Mouse (Mus musculus) CH12.LX (cell line): ENCODE measurements around the gene Arl8b. TPM values are rescaled to one million over a fixed set of nuclear protein-coding genes. Genes with fewer than 3 reads are reported as not detected.
A peak's percentile ranks its signal among the peaks of the same experiment; 100 is the strongest.

Source experiments
- DNase-seq: peaks from one replicate; pipeline ENCODE4 v3.0.0-alpha.2; 2013; ENCODE audit errors: extremely low read depth
- H3K27ac ChIP-seq: 2 replicates; pipeline ENCODE4 v1.5.1; 2012; ENCODE audit warnings: low read depth, mild to moderate bottlenecking, control low read depth, moderate library complexity; ENCODE audit not compliant: insufficient read depth
- H3K27me3 ChIP-seq: replicated peaks from 2 replicates; pipeline ENCODE3; 2012; ENCODE audit warnings: inconsistent platforms
- H3K36me3 ChIP-seq, 2 experiments: replicated peaks in 1 of 2; 2 replicates each; pipeline versions ENCODE3 to v1.6.1; 2012; ENCODE audit warnings: inconsistent platforms in 1 of 2, low read length in 1 of 2, mild to moderate bottlenecking in 1 of 2, mixed read lengths in 1 of 2, moderate library complexity in 1 of 2; ENCODE audit not compliant: control insufficient read depth in 1 of 2, insufficient read depth in 1 of 2
- H3K4me1 ChIP-seq, 2 experiments: 2 replicates each; pipeline ENCODE4 v1.6.1; 2012; ENCODE audit warnings: inconsistent platforms in 1 of 2, moderate library complexity in 1 of 2; ENCODE audit not compliant: insufficient read depth in 2 of 2, control insufficient read depth in 1 of 2
- H3K4me2 ChIP-seq: 2 replicates; pipeline ENCODE4 v1.6.1; 2012; ENCODE audit warnings: low read depth, mild to moderate bottlenecking, control low read depth; ENCODE audit not compliant: poor library complexity, insufficient read depth, severe bottlenecking
- H3K4me3 ChIP-seq, 3 experiments: fragments of 150-350 bp in 1 of 3; sonication (generic) in 1 of 3; replicated peaks in 1 of 3; 2 replicates each; pipeline versions ENCODE3 to v1.5.1; 2011 to 2012; ENCODE audit warnings: low read depth in 2 of 3, low read length in 2 of 3, mild to moderate bottlenecking in 2 of 3, moderate library complexity in 2 of 3, control low read depth in 1 of 3, improper control_type of control experiment in 1 of 3, inconsistent platforms in 1 of 3, mixed read lengths in 1 of 3; ENCODE audit not compliant: poor library complexity in 1 of 3
- H3K79me2 ChIP-seq: replicated peaks from 2 replicates; pipeline ENCODE4 v1.6.1; 2012; ENCODE audit warnings: mild to moderate bottlenecking, moderate library complexity; ENCODE audit not compliant: control insufficient read depth, poor library complexity, insufficient read depth, severe bottlenecking; ENCODE audit errors: extremely low read depth
- H3K9ac ChIP-seq: 2 replicates; pipeline ENCODE4 v1.6.1; 2012; ENCODE audit warnings: low read depth, mild to moderate bottlenecking, control low read depth, moderate library complexity; ENCODE audit not compliant: insufficient read depth
- H3K9me3 ChIP-seq: replicated peaks from 2 replicates; pipeline ENCODE3; 2012; ENCODE audit warnings: low read length, inconsistent platforms, mixed read lengths
- BHLHE40 ChIP-seq: IDR thresholded peaks from 2 replicates; pipeline ENCODE4 v1.6.1; 2011; ENCODE audit warnings: mild to moderate bottlenecking, low read depth, low read length, improper control_type of control experiment
- CHD1 ChIP-seq: IDR thresholded peaks from 2 replicates; pipeline ENCODE4 v1.6.1; 2012; ENCODE audit warnings: low read depth, low read length, improper control_type of control experiment, inconsistent platforms
- CTCF ChIP-seq, 2 experiments: IDR thresholded peaks in 1 of 2; conservative IDR thresholded peaks in 1 of 2; 2 replicates each; pipeline ENCODE4 v1.5.1; 2011 to 2012; ENCODE audit warnings: low read depth in 2 of 2, low read length in 2 of 2, improper control_type of control experiment in 1 of 2, inconsistent platforms in 1 of 2, mild to moderate bottlenecking in 1 of 2, moderate library complexity in 1 of 2
- E2F4 ChIP-seq: IDR thresholded peaks from 2 replicates; pipeline ENCODE4 v1.6.1; 2011; ENCODE audit warnings: low read depth, low read length, improper control_type of control experiment; ENCODE audit not compliant: insufficient replicate concordance
- ELF1 ChIP-seq: IDR thresholded peaks from 2 replicates; pipeline ENCODE4 v1.6.1; 2014; ENCODE audit warnings: low read depth, mild to moderate bottlenecking, inconsistent platforms, low read length, improper control_type of control experiment
- EP300 ChIP-seq: IDR thresholded peaks from 2 replicates; pipeline ENCODE4 v1.6.1; 2011; ENCODE audit warnings: low read length, improper control_type of control experiment
- ETS1 ChIP-seq: conservative IDR thresholded peaks from 2 replicates; pipeline ENCODE4 v1.6.1; 2012; ENCODE audit warnings: low read depth, mild to moderate bottlenecking, inconsistent platforms, low read length, improper control_type of control experiment, moderate library complexity
- GABPA ChIP-seq: IDR thresholded peaks from 2 replicates; pipeline ENCODE4 v1.6.1; 2012; ENCODE audit warnings: low read depth, low read length, improper control_type of control experiment, inconsistent platforms; ENCODE audit not compliant: insufficient replicate concordance
- HCFC1 ChIP-seq: IDR thresholded peaks from 2 replicates; pipeline ENCODE4 v1.6.1; 2012; ENCODE audit warnings: low read depth, mild to moderate bottlenecking, inconsistent platforms, low read length, improper control_type of control experiment
- JUN ChIP-seq: IDR thresholded peaks from 2 replicates; pipeline ENCODE4 v1.6.1; 2011; ENCODE audit warnings: low read depth, mild to moderate bottlenecking, low read length, improper control_type of control experiment, moderate library complexity; ENCODE audit not compliant: insufficient read depth
- JUND ChIP-seq: conservative IDR thresholded peaks from 2 replicates; pipeline ENCODE4 v1.6.1; 2011; ENCODE audit warnings: low read depth, low read length, improper control_type of control experiment
- MAX ChIP-seq: IDR thresholded peaks from 2 replicates; pipeline ENCODE4 v1.6.1; 2011; ENCODE audit warnings: low read length, improper control_type of control experiment
- MAZ ChIP-seq: IDR thresholded peaks from 2 replicates; pipeline ENCODE4 v1.6.1; 2012; ENCODE audit warnings: low read depth, mild to moderate bottlenecking, inconsistent platforms, low read length, improper control_type of control experiment, moderate library complexity
- MEF2A ChIP-seq: IDR thresholded peaks from 2 replicates; pipeline ENCODE4 v1.6.1; 2014; ENCODE audit warnings: low read depth, mild to moderate bottlenecking, inconsistent platforms, low read length, improper control_type of control experiment, borderline replicate concordance
- MYC ChIP-seq: IDR thresholded peaks from 2 replicates; pipeline ENCODE4 v1.6.1; 2011; ENCODE audit warnings: low read depth, mild to moderate bottlenecking, improper control_type of control experiment, low read length
- PAX5 ChIP-seq: IDR thresholded peaks from 2 replicates; pipeline ENCODE4 v1.6.1; 2012; ENCODE audit warnings: low read length, inconsistent platforms, mixed read lengths
- POLR2AphosphoS2 ChIP-seq: IDR thresholded peaks from 2 replicates; pipeline ENCODE4 v1.6.1; 2011; ENCODE audit warnings: low read depth, low read length, improper control_type of control experiment
- RAD21 ChIP-seq: IDR thresholded peaks from 2 replicates; pipeline ENCODE4 v1.6.1; 2011; ENCODE audit warnings: low read depth, mild to moderate bottlenecking, low read length, improper control_type of control experiment, moderate library complexity
- RCOR1 ChIP-seq: conservative IDR thresholded peaks from 2 replicates; pipeline ENCODE4 v1.6.1; 2012; ENCODE audit warnings: low read depth, mild to moderate bottlenecking, inconsistent platforms, low read length, improper control_type of control experiment
- SIN3A ChIP-seq: IDR thresholded peaks from 2 replicates; pipeline ENCODE4 v1.6.1; 2012; ENCODE audit warnings: low read length, improper control_type of control experiment, inconsistent platforms
- SMC3 ChIP-seq: IDR thresholded peaks from 2 replicates; pipeline ENCODE4 v1.6.1; 2011; ENCODE audit warnings: low read depth, low read length, improper control_type of control experiment
- TBP ChIP-seq: conservative IDR thresholded peaks from 2 replicates; pipeline ENCODE4 v1.6.1; 2011; ENCODE audit warnings: low read depth, low read length, improper control_type of control experiment
- UBTF ChIP-seq: IDR thresholded peaks from 2 replicates; pipeline ENCODE4 v1.6.1; 2012; ENCODE audit warnings: low read depth, mild to moderate bottlenecking, inconsistent platforms, low read length, improper control_type of control experiment, moderate library complexity
- USF1 ChIP-seq: IDR thresholded peaks from 2 replicates; pipeline ENCODE4 v1.6.1; 2014; ENCODE audit warnings: low read depth, mild to moderate bottlenecking, inconsistent platforms, low read length, improper control_type of control experiment
- USF2 ChIP-seq: conservative IDR thresholded peaks from 2 replicates; pipeline ENCODE4 v1.6.1; 2011; ENCODE audit warnings: low read depth, low read length, improper control_type of control experiment
- ZC3H11A ChIP-seq: IDR thresholded peaks from 2 replicates; pipeline ENCODE4 v1.6.1; 2012; ENCODE audit warnings: low read depth, mild to moderate bottlenecking, inconsistent platforms, low read length, improper control_type of control experiment
- ZKSCAN1 ChIP-seq: IDR thresholded peaks from 2 replicates; pipeline ENCODE4 v1.6.1; 2012; ENCODE audit warnings: low read depth, inconsistent platforms, low read length, improper control_type of control experiment, borderline replicate concordance
- ZNF384 ChIP-seq: IDR thresholded peaks from 2 replicates; pipeline ENCODE4 v1.6.1; 2012; ENCODE audit warnings: low read depth, low read length, improper control_type of control experiment, inconsistent platforms
- dilution Hi-C: fragments of 300-500 bp; cut with MboI; formaldehyde crosslinking; loops from 2 replicates; pipeline ENCODE4 v1.14.3; 2020; ENCODE audit warnings: low sequenced_read_pairs; ENCODE audit not compliant: extremely low pct_unique_long_range_greater_than_20kb, extremely low pct_ligation_motif_present
- in situ Hi-C: fragments of 300-500 bp; cut with MboI; formaldehyde crosslinking; loops from 3 replicates; pipeline ENCODE4 v1.14.3; 2019; ENCODE audit warnings: low sequenced_read_pairs, low pct_ligation_motif_present, low pct_unique_long_range_greater_than_20kb, mixed read lengths
- polyA plus RNA-seq: library from polyadenylated mRNA; unstranded; fragments of >175 nt; gene quantifications from 2 replicates; pipeline ENCODE4 v1.2.1, GENCODE M21; 2012; ENCODE audit warnings: low read depth; ENCODE audit not compliant: insufficient read length
- total RNA-seq, 2 experiments: library from RNA; depleted of rRNA; stranded (reverse); fragments of 300-350 nt in 1 of 2; fragments of >200 nt in 1 of 2; gene quantifications; 2 replicates each; pipeline ENCODE4 v1.2.3; 2012 to 2014

Arl8b gene
- total and polyA plus RNA-seq, 3 experiments: 47.8 to 170 (median 141) TPM

GRCm38 (mm10) chr6:108829386-108830370 is 46.8 kb downstream of the Arl8b start:
- no peak for DNase-seq
- Histone ChIP-seq H3K36me3 (peaks cover 0 to 2% of the 10 kb centered on the region in 2 experiments), H3K4me1 (peaks cover 2 to 42% of the 10 kb centered on the region in 2 experiments; a peak in 3 of 4 replicates), H3K9me3 (no peaks in the 10 kb centered on the region), H3K4me2 (peak overlapping the region; percentile 45), H3K4me3 (peak overlapping the region; percentile 83 to 96 (median 91)), H3K9ac (peak overlapping the region; percentile 76), H3K27ac (peak overlapping the region; percentile 44), H3K27me3 (no peaks in the 10 kb centered on the region), H3K79me2 (peaks cover 60% of the 10 kb centered on the region)
- in situ Hi-C loops (no loop called here), dilution Hi-C loops (no loop called here)
- TF ChIP-seq JUN: no peak
- TF ChIP-seq MAZ: no peak
- TF ChIP-seq TBP: 0 out of 2 replicates have a peak, but pooled peaks have one; percentile 9
- 0 out of 2 replicates have a peak, but pooled peaks have one; percentile 24 for TF ChIP-seq ELF1
- TF ChIP-seq BHLHE40: 0 out of 2 replicates have a peak, but pooled peaks have one; percentile 6

GRCm38 (mm10) chr6:108832170-108832569 is 49.3 kb downstream of the Arl8b start:
- H3K4me2 ChIP-seq: peak overlapping the region; percentile 100
- peaks cover 7 to 32% of the 10 kb centered on the region in 2 experiments for H3K4me1 ChIP-seq
- H3K36me3 ChIP-seq: peaks cover 2% of the 10 kb centered on the region in 2 experiments
- dilution Hi-C loops: no loop called here
- DNase-seq: no peak
- H3K9me3 ChIP-seq: no peaks in the 10 kb centered on the region
- peaks cover 77% of the 10 kb centered on the region for H3K79me2 ChIP-seq
- peak overlapping the region; percentile 79 for H3K9ac ChIP-seq
- in situ Hi-C loops: no loop called here
- H3K27me3 ChIP-seq: no peaks in the 10 kb centered on the region
- H3K4me3 ChIP-seq: peak overlapping the region; percentile 60 to 96 (median 70)
- peak overlapping the region; percentile 89 for H3K27ac ChIP-seq
- TF ChIP-seq POLR2AphosphoS2 (no peak; the same call in 1 of the 2 replicates), USF1 (no peak), SIN3A (peak; percentile 71), PAX5 (no peak), JUND (no peak), BHLHE40 (peak; percentile 58), GABPA (no peak), HCFC1 (no peak), CHD1 (peak; percentile 27; the same call in 1 of the 2 replicates), MAX (peak; percentile 74), ZC3H11A (no peak), MAZ (0 out of 2 replicates have a peak, but pooled peaks have one; percentile 55), ZKSCAN1 (no peak), CTCF (conservative IDR thresholded peaks at IDR 0.05 in 1 of 2, IDR thresholded peaks at IDR 0.05 in 1 of 2; ENCODE audit: low read depth in 2 of 2, low read length in 2 of 2) (no peak), E2F4 (no peak), TBP (peak; percentile 48; the same call in 1 of the 2 replicates), EP300 (peak; percentile 73), SMC3 (no peak), ETS1 (0 out of 2 replicates have a peak, but pooled peaks have one; percentile 27), ZNF384 (peak; percentile 96), UBTF (peak; percentile 74; the same call in 1 of the 2 replicates), USF2 (no peak), RCOR1 (no peak), MYC (0 out of 2 replicates have a peak, but pooled peaks have one; percentile 59), RAD21 (no peak), MEF2A (peak; percentile 31; the same call in 1 of the 2 replicates)
